Mouse (Mus musculus) forebrain, embryonic 10.5 days (tissue): ENCODE results near the gene Specc1. TPM values are rescaled to one million over a fixed set of nuclear protein-coding genes. Genes with fewer than 3 reads are reported as not detected.
A peak's percentile ranks its signal among the peaks of the same experiment; 100 is the strongest.

Experiments used
- DNase-seq: peaks from one replicate; pipeline ENCODE4 v3.0.0-alpha.2; 2017; ENCODE audit warnings: low spot score; ENCODE audit errors: extremely low spot score
- H3K27ac ChIP-seq: fragments of 300-500 bp; sonication (generic); 2 replicates; pipeline ENCODE4 v1.5.1; 2016; ENCODE audit warnings: mild to moderate bottlenecking
- H3K27me3 ChIP-seq: fragments of 300-500 bp; sonication (generic); 2 replicates; pipeline ENCODE4 v1.6.1; 2016; ENCODE audit warnings: mild to moderate bottlenecking; ENCODE audit not compliant: poor library complexity, severe bottlenecking
- H3K36me3 ChIP-seq: fragments of 300-500 bp; sonication (generic); replicated peaks from 2 replicates; pipeline ENCODE4 v1.6.1; 2016; ENCODE audit warnings: mild to moderate bottlenecking, moderate library complexity
- H3K4me1 ChIP-seq: fragments of 300-500 bp; sonication (generic); 2 replicates; pipeline ENCODE4 v1.6.1; 2016
- H3K4me3 ChIP-seq: fragments of 300-500 bp; sonication (generic); 2 replicates; pipeline ENCODE4 v1.5.1; 2016; ENCODE audit warnings: mild to moderate bottlenecking, moderate library complexity
- H3K9me3 ChIP-seq: fragments of 300-500 bp; sonication (generic); 2 replicates; pipeline ENCODE4 v1.6.1; 2016; ENCODE audit warnings: mild to moderate bottlenecking, moderate library complexity
- WGBS: fragments of 180-500 bp; shearing (Covaris S2); methylation state at CpG from one replicate; pipeline ENCODE4 v1.1.7; 2016; 5-methylcytosine and 5-hydroxymethylcytosine counted together
- polyA plus RNA-seq: library from polyadenylated mRNA; unstranded; fragments of >200 nt; fragmentation: Nextera tagmentation; extraction: Ambion mirVana; gene quantifications from 2 replicates; pipeline ENCODE4 v1.2.1, GENCODE M21; 2016

Gene Specc1
- polyA plus RNA-seq, 1 experiment from 2014 or later, result 12.0 TPM

DNA sequence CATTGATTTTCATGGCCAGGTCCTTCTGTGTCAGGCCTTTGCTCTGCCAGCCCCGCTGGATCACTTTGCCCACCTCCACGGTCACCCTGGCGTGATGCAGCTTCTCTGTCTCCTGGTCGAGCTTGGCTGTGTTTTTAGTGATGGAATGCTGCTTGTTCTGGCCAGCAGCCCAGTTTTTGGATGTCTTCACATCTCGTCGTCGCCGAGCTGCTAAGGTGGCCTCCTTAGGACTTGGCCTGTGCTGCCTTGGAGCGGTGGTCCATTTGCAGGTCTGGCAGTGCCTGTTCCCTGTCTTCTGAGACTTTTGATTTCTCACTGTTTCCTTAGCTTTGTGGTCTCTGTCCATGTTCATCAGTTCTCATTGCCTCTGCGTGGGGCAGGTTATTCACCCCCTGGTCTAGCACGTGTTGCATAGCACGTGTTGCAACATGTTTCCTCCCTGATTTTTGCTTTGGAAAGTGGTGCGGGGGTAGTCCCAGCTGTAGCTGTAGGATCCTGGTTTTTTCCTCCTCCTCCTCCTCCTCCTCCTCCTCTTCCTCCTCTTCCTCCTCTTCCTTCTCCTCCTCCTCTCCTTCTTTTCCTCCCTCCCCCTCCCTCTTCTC, 17.6 kb downstream of the Specc1 start:
- Histone ChIP-seq H3K36me3 (no peaks in the 10 kb centered on the region), H3K27me3 (no peaks in the 10 kb centered on the region), H3K27ac (no peak overlapping the region), H3K4me1 (peaks cover 7% of the 10 kb centered on the region), H3K9me3 (no peaks in the 10 kb centered on the region), H3K4me3 (no peak overlapping the region)
- DNase-seq, result no peak
- WGBS, result 84% methylated on average over 13 of the region's 13 CpGs

DNA sequence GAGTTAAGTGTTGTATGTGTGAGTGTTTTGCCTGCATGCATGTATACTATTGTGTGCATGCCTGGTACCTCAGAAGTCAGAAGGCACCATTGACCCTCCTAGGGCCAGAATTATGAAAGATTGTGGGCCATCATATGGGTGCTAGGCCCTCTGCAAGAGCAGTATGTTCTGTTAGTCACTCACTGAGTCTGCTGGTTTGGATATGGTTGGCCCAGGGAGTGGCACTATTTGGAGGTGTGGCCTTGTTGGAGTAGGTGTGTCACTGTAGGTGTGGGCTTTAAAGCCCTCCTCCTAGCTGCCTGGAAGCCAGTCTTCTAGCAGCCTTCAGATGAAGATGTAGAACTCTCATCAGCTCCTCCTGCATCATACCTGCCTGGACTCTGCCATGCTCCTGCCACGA, 19.2 kb downstream of the Specc1 start:
- Histone ChIP-seq H3K27ac (no peak overlapping the region), H3K9me3 (no peaks in the 10 kb centered on the region), H3K4me1 (peaks cover 7% of the 10 kb centered on the region), H3K27me3 (no peaks in the 10 kb centered on the region), H3K36me3 (no peaks in the 10 kb centered on the region), H3K4me3 (no peak overlapping the region)
- 75% methylated on average over 1 of the region's 1 CpGs for WGBS
- no peak for DNase-seq

DNA sequence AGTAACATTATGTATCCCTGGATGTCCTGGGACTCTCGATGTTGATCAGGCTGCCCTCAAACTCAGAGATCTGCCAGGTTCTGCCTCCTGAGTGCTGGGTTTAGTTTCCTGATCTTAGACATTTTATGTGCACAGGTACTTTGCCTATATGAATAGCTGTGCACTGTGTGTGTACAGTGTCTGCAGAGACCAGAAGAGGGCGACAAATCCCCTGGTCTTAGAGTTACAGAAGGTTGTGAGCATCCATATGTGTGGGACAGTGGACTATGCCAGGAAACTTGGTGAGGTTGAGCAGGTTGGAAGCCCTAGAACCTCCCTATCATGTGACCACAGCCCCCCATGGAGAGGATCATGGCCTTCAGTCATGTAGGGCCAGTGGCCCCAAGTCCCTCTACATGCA, 24.7 kb downstream of the Specc1 start:
- Histone ChIP-seq H3K4me3 (no peak overlapping the region), H3K27ac (no peak overlapping the region), H3K9me3 (no peaks in the 10 kb centered on the region), H3K36me3 (no peaks in the 10 kb centered on the region), H3K4me1 (no peaks in the 10 kb centered on the region), H3K27me3 (no peaks in the 10 kb centered on the region)
- 71% methylated on average over 2 of the region's 2 CpGs for WGBS
- no peak for DNase-seq

DNA sequence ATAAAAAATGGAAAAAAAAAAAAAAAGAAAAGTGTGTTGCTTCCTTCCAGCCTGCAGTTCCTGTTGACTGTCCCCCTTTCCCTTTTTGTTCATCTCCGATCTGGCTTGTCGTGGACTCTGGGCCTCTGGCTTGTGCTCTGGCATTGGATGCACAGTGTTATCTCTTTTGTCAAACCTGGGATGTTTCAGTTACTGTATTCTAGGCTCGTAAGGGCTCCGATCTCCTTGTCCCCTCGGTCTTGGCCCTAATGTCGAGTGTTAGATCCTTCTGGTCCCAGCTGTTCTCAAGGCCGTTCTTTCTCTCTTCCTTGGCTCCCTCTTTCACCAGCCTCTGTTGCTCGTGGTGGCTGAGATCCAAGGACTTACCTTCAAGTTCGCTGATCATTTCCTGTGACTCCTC, 26.3 kb downstream of the Specc1 start:
- Histone ChIP-seq H3K27ac (no peak overlapping the region), H3K27me3 (no peaks in the 10 kb centered on the region), H3K4me3 (no peak overlapping the region), H3K4me1 (no peaks in the 10 kb centered on the region), H3K36me3 (no peaks in the 10 kb centered on the region), H3K9me3 (no peaks in the 10 kb centered on the region)
- no peak for DNase-seq
- 88% methylated on average over 9 of the region's 9 CpGs for WGBS

DNA sequence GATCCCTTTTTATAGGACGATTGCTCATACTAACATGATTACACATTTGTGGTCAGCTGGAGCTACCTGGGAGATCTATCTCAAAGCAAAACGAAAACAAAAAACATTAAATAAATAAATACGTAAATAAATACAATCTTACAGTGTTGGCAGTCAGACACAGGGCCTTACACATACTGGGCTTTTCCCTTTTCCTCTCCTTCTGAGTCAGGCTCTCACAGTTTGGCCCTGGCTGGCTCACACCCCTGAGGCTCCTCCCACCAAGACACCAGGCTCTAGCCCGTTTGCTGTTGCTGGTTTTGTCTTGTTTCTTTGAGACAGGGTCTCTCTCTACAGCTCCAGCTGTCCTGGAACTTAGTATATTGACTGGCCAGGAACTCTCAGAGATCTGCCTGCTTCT, 30.4 kb downstream of the Specc1 start:
- Histone ChIP-seq H3K4me3 (no peak overlapping the region), H3K36me3 (no peaks in the 10 kb centered on the region), H3K4me1 (no peaks in the 10 kb centered on the region), H3K27ac (no peak overlapping the region), H3K27me3 (no peaks in the 10 kb centered on the region), H3K9me3 (no peaks in the 10 kb centered on the region)
- DNase-seq, result no peak
- WGBS, result 87% methylated on average over 4 of the region's 4 CpGs

DNA sequence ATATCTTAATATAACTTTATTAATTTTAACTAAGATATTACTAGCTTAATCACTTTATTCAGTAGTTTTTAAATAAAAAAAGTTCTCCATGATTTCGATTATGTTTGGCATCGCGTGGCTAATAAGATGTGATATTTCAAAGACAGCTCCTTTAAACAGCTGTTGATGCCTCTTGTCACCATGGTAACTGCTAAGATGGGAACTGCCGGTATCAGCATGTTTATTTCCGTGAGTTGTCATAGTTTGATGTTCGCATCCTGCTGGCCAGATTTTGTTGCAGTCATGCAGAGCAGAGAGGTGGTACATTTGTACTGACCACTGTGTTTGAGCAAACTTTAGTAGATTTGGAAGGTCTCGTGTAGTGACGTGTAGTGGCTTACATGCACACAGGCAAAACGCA, 33.1 kb downstream of the Specc1 start:
- WGBS, result 91% methylated on average over 9 of the region's 9 CpGs

DNA sequence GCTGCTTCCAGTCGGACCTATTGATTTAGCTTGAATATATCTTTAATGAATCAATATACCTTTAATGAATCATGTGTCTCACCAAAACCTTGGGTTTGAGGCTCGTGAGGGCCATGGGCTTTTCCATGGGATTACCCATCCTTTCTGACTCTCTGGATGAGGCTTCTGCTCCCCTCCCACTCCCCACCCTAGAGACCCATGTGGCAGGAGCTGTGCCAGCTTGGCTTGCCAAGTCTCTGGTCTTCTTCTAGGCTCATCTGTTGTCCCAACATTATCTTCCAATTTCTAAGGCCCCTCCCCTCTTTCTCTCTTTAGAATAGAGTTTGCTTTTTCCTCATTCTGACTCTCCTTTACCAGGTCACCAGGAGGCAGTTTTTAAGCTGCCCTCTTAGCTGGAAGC, 35.0 kb downstream of the Specc1 start:
- DNase-seq, result no peak
- Histone ChIP-seq H3K27ac (no peak overlapping the region), H3K4me3 (no peak overlapping the region), H3K36me3 (no peaks in the 10 kb centered on the region), H3K9me3 (no peaks in the 10 kb centered on the region), H3K4me1 (no peaks in the 10 kb centered on the region), H3K27me3 (no peaks in the 10 kb centered on the region)
- WGBS, result 85% methylated on average over 2 of the region's 2 CpGs

More for the DNA sequence above, 33.1 kb downstream of the Specc1 start:
- no peaks in the 10 kb centered on the region for H3K27me3 ChIP-seq
- H3K4me1 ChIP-seq, result no peaks in the 10 kb centered on the region
- no peak overlapping the region for H3K4me3 ChIP-seq
- no peaks in the 10 kb centered on the region for H3K9me3 ChIP-seq
- DNase-seq, result no peak
- H3K27ac ChIP-seq, result no peak overlapping the region
- no peaks in the 10 kb centered on the region for H3K36me3 ChIP-seq

DNA sequence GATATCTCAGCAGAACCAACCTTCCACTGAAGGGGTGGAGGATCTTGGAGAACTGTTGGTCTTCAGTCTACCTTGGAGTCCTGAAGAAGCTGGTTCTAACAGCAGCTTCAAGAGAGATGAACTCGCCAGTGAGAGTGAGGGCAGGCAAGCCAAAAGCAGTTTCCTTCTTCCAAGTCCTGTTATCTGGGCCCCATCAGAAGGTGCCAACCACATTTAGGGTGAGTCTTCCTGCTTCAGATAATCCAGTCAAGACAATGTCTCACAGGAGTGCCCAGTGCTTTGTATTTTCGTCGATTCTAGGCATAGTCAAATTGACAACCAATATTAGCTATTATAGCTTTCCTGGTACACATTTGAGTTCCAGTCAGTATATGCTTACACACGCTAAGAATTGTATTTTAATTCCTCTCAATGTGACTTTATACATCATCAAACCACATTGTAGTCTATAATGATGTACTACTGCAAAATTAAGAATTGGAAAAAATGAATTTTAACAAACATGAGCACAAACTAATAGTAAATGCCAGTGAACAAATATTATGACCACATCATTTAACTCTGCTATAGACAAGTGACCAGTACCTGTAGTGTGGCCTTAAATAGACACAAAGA, 36.2 kb downstream of the Specc1 start:
- WGBS, result 90% methylated on average over 4 of the region's 4 CpGs
- no peaks in the 10 kb centered on the region for H3K4me1 ChIP-seq
- DNase-seq, result no peak

DNA sequence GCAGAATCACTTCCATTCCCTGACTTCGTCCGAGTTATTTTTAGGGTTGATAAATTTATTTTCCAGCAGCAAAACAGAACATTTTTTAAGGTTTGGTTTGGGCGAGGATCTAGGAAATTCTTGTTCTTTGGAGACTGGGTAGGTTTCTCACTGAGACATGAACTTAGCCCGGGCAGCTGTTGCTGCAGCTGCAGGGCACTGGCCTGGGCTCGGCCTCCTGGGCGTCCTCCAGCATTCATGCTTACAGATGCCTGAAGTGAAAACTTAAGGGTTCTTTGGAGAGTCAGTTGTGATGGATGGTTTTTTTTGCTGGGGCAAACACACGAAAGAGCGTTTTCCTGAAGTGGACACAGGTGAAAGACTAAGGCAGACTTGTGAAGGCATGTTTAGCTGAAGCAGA, 42.9 kb downstream of the Specc1 start:
- H3K27me3 ChIP-seq, result no peaks in the 10 kb centered on the region
- H3K4me1 ChIP-seq, result no peaks in the 10 kb centered on the region
- no peaks in the 10 kb centered on the region for H3K36me3 ChIP-seq
- DNase-seq, result no peak
- H3K4me3 ChIP-seq, result no peak overlapping the region
- H3K9me3 ChIP-seq, result no peaks in the 10 kb centered on the region
- H3K27ac ChIP-seq, result no peak overlapping the region
- 93% methylated on average over 8 of the region's 8 CpGs for WGBS

More for the DNA sequence above, 36.2 kb downstream of the Specc1 start:
- H3K4me3 ChIP-seq, result no peak overlapping the region
- no peak overlapping the region for H3K27ac ChIP-seq
- no peaks in the 10 kb centered on the region for H3K27me3 ChIP-seq
- H3K9me3 ChIP-seq, result no peaks in the 10 kb centered on the region
- H3K36me3 ChIP-seq, result no peaks in the 10 kb centered on the region

DNA sequence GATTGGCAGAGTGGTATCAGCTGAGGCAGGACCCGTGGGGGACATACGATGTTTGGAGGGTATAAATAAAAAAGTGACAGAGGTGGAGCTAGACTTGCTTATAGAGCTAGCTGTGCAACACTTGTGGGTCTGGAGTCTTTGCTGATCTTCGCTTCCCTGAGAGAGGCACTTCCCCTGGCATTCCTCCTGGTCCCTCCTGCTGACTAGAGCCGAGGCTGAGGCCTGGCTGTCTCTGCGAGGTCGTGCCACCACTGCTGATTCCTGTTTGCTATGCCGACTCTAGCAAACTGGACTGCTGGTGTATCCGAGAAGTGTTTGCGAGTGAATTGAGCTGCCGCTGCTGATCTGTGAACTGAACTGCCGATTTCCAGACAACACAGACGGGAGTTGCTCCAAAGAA, 43.5 kb downstream of the Specc1 start:
- WGBS, result 96% methylated on average over 12 of the region's 12 CpGs
- H3K27ac ChIP-seq, result no peak overlapping the region
- peaks cover 3% of the 10 kb centered on the region for H3K4me1 ChIP-seq
- no peak overlapping the region for H3K4me3 ChIP-seq
- no peak for DNase-seq
- H3K36me3 ChIP-seq, result no peaks in the 10 kb centered on the region
- no peaks in the 10 kb centered on the region for H3K9me3 ChIP-seq
- H3K27me3 ChIP-seq, result no peaks in the 10 kb centered on the region

DNA sequence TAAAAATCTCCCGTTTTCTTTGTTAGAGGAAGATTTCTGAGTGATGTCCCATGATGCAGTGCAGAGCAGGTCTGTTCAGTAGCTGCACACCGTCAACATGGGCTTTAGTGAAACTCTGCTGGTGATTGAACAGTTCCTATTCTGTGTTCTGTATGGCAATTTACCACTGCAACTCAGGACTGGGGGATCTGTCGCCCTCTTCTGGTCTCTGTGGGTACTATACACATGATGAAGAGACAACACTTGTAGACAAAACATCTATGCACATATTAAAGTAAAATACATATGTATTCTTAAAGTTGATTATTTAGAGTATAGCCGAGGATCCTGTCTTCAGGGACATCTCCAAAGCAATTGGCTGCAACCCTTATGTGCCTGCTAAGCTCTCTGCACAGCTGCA, 45.4 kb downstream of the Specc1 start:
- Histone ChIP-seq H3K9me3 (no peaks in the 10 kb centered on the region), H3K36me3 (no peaks in the 10 kb centered on the region), H3K27me3 (no peaks in the 10 kb centered on the region), H3K27ac (no peak overlapping the region), H3K4me3 (no peak overlapping the region), H3K4me1 (peaks cover 21% of the 10 kb centered on the region)
- DNase-seq, result no peak
- 76% methylated on average over 4 of the region's 4 CpGs for WGBS

DNA sequence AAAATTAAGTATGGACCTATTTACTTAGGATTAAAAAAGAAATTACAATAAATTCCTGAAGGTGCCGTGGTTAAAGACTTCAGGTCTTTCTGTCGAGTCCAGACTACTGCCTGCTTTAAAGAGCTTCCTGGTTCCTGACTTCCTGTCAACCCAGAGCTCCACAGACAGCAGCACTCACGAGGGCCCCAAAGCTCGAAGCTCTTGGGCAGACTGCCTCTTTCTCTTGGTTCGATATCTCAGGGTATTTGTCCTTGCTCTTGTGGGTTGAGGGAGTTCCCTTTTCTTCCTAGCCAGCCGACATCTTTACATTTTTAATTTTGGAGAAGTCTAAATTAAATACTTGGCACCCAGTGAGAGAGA, 48.3 kb downstream of the Specc1 start:
- H3K4me1 ChIP-seq, result peaks cover 24% of the 10 kb centered on the region
- 73% methylated on average over 6 of the region's 6 CpGs for whole genome bisulfite sequencing
- no peaks in the 10 kb centered on the region for H3K9me3 ChIP-seq
- no peak for DNase-seq
- no peaks in the 10 kb centered on the region for H3K27me3 ChIP-seq
- no peaks in the 10 kb centered on the region for H3K36me3 ChIP-seq
- H3K4me3 ChIP-seq, result no peak overlapping the region
- H3K27ac ChIP-seq, result 0 out of 2 replicates have a peak overlapping the region, but pooled peaks have one; percentile 44

DNA sequence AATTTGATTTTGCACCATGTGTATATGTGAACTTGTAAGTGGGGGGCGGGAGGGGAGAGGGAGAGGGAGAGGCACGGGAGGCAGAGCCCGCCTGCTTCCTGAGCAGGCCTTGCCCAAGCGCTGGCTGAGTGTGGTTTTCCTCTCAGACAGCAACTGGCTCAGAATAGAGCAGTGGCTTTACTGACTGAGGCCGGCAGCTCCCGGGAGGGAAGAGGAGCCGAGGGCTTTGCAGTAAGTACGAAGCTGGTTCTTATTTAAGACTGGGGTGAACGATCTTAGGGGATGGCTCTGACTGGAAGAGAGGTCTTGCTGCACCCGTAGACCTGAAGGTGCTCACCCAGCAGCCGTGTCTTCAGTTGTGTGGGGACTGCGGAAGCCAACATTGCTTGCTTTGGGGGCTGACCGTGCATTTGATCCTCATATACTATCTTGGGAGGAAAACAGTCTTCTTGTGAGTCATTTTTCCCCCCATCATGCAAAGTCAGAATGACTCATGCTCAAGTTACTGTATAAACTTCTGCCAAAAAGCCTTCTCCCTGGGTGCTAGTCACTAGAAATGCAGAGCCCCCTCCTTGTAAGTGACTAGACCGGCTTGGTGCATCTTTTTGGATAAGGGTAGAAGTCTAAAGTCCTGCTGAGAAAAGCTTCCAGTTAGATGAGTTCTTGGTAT, 48.8 kb downstream of the Specc1 start:
- Histone ChIP-seq H3K9me3 (no peaks in the 10 kb centered on the region), H3K36me3 (no peaks in the 10 kb centered on the region), H3K27ac (0 out of 2 replicates have a peak overlapping the region, but pooled peaks have one; percentile 44), H3K4me1 (peaks cover 24% of the 10 kb centered on the region), H3K4me3 (no peak overlapping the region), H3K27me3 (no peaks in the 10 kb centered on the region)
- 61% methylated on average over 14 of the region's 14 CpGs for WGBS
- no peak for DNase-seq
